Mouse (Mus musculus): ENCODE measurements around the gene Grid2. TPM values are rescaled to one million over a fixed set of nuclear protein-coding genes. Genes with fewer than 3 reads are reported as not detected.

The Grid2 gene
- polyA plus RNA-seq, 1 experiment, result not detected

GRCm38 (mm10) chr6:63347015-63347414 is 91.3 kb downstream of the Grid2 start:
- no peak overlapping the region for H3K4me3 ChIP-seq (replicated peaks; ENCODE audit: control insufficient read depth, low read depth, low read length)
- TF ChIP-seq CTCF (IDR thresholded peaks at IDR 0.05; ENCODE audit: control insufficient read depth, insufficient read depth, low read length) (no peak), POLR2A (IDR thresholded peaks at IDR 0.05; ENCODE audit: borderline replicate concordance, control insufficient read depth, low read depth, low read length) (no peak)
- no peaks in the 10 kb centered on the region for H3K4me1 ChIP-seq (ENCODE audit: control insufficient read depth, insufficient read depth, low read length)
- WGBS, result 51% methylated on average over 1 of the region's 1 CpGs
- H3K27ac ChIP-seq (ENCODE audit: control insufficient read depth, insufficient read depth, low read depth, low read length, poor library complexity), result no peak overlapping the region

- H3K27ac ChIP-seq (ENCODE audit: control insufficient read depth, insufficient read depth, low read depth, low read length, poor library complexity), result no peak overlapping the region
- 63% methylated on average over 1 of the region's 1 CpGs for whole genome bisulfite sequencing
- H3K4me1 ChIP-seq (ENCODE audit: control insufficient read depth, insufficient read depth, low read length), result no peaks in the 10 kb centered on the region
- H3K4me3 ChIP-seq (replicated peaks; ENCODE audit: control insufficient read depth, low read depth, low read length), result no peak overlapping the region
- no peak for TF ChIP-seq CTCF (IDR thresholded peaks at IDR 0.05; ENCODE audit: control insufficient read depth, insufficient read depth, low read length)
- TF ChIP-seq POLR2A (IDR thresholded peaks at IDR 0.05; ENCODE audit: borderline replicate concordance, control insufficient read depth, low read depth, low read length), result no peak
Observed at GRCm38 (mm10) chr6:63381061-63381611, 125.5 kb downstream of the Grid2 start.

GRCm38 (mm10) chr6:63401698-63402097 is 146.0 kb downstream of the Grid2 start:
- H3K4me3 ChIP-seq (replicated peaks; ENCODE audit: control insufficient read depth, low read depth, low read length), result no peak overlapping the region
- no peaks in the 10 kb centered on the region for H3K4me1 ChIP-seq (ENCODE audit: control insufficient read depth, insufficient read depth, low read length)
- TF ChIP-seq POLR2A (IDR thresholded peaks at IDR 0.05; ENCODE audit: borderline replicate concordance, control insufficient read depth, low read depth, low read length) (no peak), CTCF (IDR thresholded peaks at IDR 0.05; ENCODE audit: control insufficient read depth, insufficient read depth, low read length) (no peak)
- H3K27ac ChIP-seq (ENCODE audit: control insufficient read depth, insufficient read depth, low read depth, low read length, poor library complexity), result no peak overlapping the region
- 76% methylated on average over 3 of the region's 3 CpGs for WGBS

- H3K4me1 ChIP-seq (ENCODE audit: control insufficient read depth, insufficient read depth, low read length), result no peaks in the 10 kb centered on the region
- 80% methylated on average over 1 of the region's 1 CpGs for WGBS
- no peak overlapping the region for H3K27ac ChIP-seq (ENCODE audit: control insufficient read depth, insufficient read depth, low read depth, low read length, poor library complexity)
- H3K4me3 ChIP-seq (replicated peaks; ENCODE audit: control insufficient read depth, low read depth, low read length), result no peak overlapping the region
- TF ChIP-seq POLR2A (IDR thresholded peaks at IDR 0.05; ENCODE audit: borderline replicate concordance, control insufficient read depth, low read depth, low read length), result no peak
- TF ChIP-seq CTCF (IDR thresholded peaks at IDR 0.05; ENCODE audit: control insufficient read depth, insufficient read depth, low read length), result no peak
Observed at GRCm38 (mm10) chr6:63417534-63417933, 161.9 kb downstream of the Grid2 start.

- H3K27ac ChIP-seq (ENCODE audit: control insufficient read depth, insufficient read depth, low read depth, low read length, poor library complexity), result no peak overlapping the region
- no peak overlapping the region for H3K4me3 ChIP-seq (replicated peaks; ENCODE audit: control insufficient read depth, low read depth, low read length)
- no peak for TF ChIP-seq CTCF (IDR thresholded peaks at IDR 0.05; ENCODE audit: control insufficient read depth, insufficient read depth, low read length)
- TF ChIP-seq POLR2A (IDR thresholded peaks at IDR 0.05; ENCODE audit: borderline replicate concordance, control insufficient read depth, low read depth, low read length), result no peak
- WGBS, result 67% methylated on average over 2 of the region's 2 CpGs
- H3K4me1 ChIP-seq (ENCODE audit: control insufficient read depth, insufficient read depth, low read length), result no peaks in the 10 kb centered on the region
Observed at GRCm38 (mm10) chr6:63432751-63433150, 177.1 kb downstream of the Grid2 start.

GRCm38 (mm10) chr6:63448175-63448574 is 192.5 kb downstream of the Grid2 start:
- no peak overlapping the region for H3K27ac ChIP-seq (ENCODE audit: control insufficient read depth, insufficient read depth, low read depth, low read length, poor library complexity)
- no peak for TF ChIP-seq CTCF (IDR thresholded peaks at IDR 0.05; ENCODE audit: control insufficient read depth, insufficient read depth, low read length)
- no peak for TF ChIP-seq POLR2A (IDR thresholded peaks at IDR 0.05; ENCODE audit: borderline replicate concordance, control insufficient read depth, low read depth, low read length)
- 63% methylated on average over 2 of the region's 2 CpGs for WGBS
- H3K4me1 ChIP-seq (ENCODE audit: control insufficient read depth, insufficient read depth, low read length), result no peaks in the 10 kb centered on the region
- no peak overlapping the region for H3K4me3 ChIP-seq (replicated peaks; ENCODE audit: control insufficient read depth, low read depth, low read length)

- H3K27ac ChIP-seq (ENCODE audit: control insufficient read depth, insufficient read depth, low read depth, low read length, poor library complexity), result no peak overlapping the region
- no peak for TF ChIP-seq CTCF (IDR thresholded peaks at IDR 0.05; ENCODE audit: control insufficient read depth, insufficient read depth, low read length)
- no peak for TF ChIP-seq POLR2A (IDR thresholded peaks at IDR 0.05; ENCODE audit: borderline replicate concordance, control insufficient read depth, low read depth, low read length)
- no peak overlapping the region for H3K4me3 ChIP-seq (replicated peaks; ENCODE audit: control insufficient read depth, low read depth, low read length)
- H3K4me1 ChIP-seq (ENCODE audit: control insufficient read depth, insufficient read depth, low read length), result no peaks in the 10 kb centered on the region
- WGBS, result 88% methylated on average over 1 of the region's 1 CpGs
Observed at GRCm38 (mm10) chr6:63482141-63482540, 226.5 kb downstream of the Grid2 start.

- TF ChIP-seq CTCF (IDR thresholded peaks at IDR 0.05; ENCODE audit: control insufficient read depth, insufficient read depth, low read length) (no peak), POLR2A (IDR thresholded peaks at IDR 0.05; ENCODE audit: borderline replicate concordance, control insufficient read depth, low read depth, low read length) (no peak)
- no peak overlapping the region for H3K27ac ChIP-seq (ENCODE audit: control insufficient read depth, insufficient read depth, low read depth, low read length, poor library complexity)
- H3K4me3 ChIP-seq (replicated peaks; ENCODE audit: control insufficient read depth, low read depth, low read length), result no peak overlapping the region
- 84% methylated on average over 1 of the region's 1 CpGs for WGBS
- no peaks in the 10 kb centered on the region for H3K4me1 ChIP-seq (ENCODE audit: control insufficient read depth, insufficient read depth, low read length)
Observed at GRCm38 (mm10) chr6:63515016-63515415, 259.3 kb downstream of the Grid2 start.

- H3K4me3 ChIP-seq (replicated peaks; ENCODE audit: control insufficient read depth, low read depth, low read length), result no peak overlapping the region
- H3K4me1 ChIP-seq (ENCODE audit: control insufficient read depth, insufficient read depth, low read length), result no peaks in the 10 kb centered on the region
- H3K27ac ChIP-seq (ENCODE audit: control insufficient read depth, insufficient read depth, low read depth, low read length, poor library complexity), result no peak overlapping the region
- TF ChIP-seq CTCF (IDR thresholded peaks at IDR 0.05; ENCODE audit: control insufficient read depth, insufficient read depth, low read length) (no peak), POLR2A (IDR thresholded peaks at IDR 0.05; ENCODE audit: borderline replicate concordance, control insufficient read depth, low read depth, low read length) (no peak)
- WGBS, result 77% methylated on average over 6 of the region's 6 CpGs
Observed at GRCm38 (mm10) chr6:63515957-63516356, 260.3 kb downstream of the Grid2 start.

Measured in bone marrow, adult 2 months (tissue).